Mouse (Mus musculus): ENCODE measurements around the gene Wnt6.

GRCm38 (mm10) chr1:74770727-74771466 is 795 bp upstream of the Wnt6 start:
- TF ChIP-seq HCFC1 (IDR thresholded peaks at IDR 0.05; ENCODE audit: borderline replicate concordance, insufficient read depth, low read length) (no peak), ZNF384 (IDR thresholded peaks at IDR 0.05; ENCODE audit: low read depth, low read length) (no peak), CHD2 (IDR thresholded peaks at IDR 0.05; ENCODE audit: low read depth, low read length) (no peak), MAFK (IDR thresholded peaks at IDR 0.05; ENCODE audit: insufficient read depth, low read depth, low read length) (no peak), ZC3H11A (IDR thresholded peaks at IDR 0.05; ENCODE audit: borderline replicate concordance, low read depth, low read length) (no peak)

Measured in ES-E14 (cell line).